Mouse (Mus musculus) heart, postnatal 36 days (tissue): ENCODE measurements around the gene Agtrap. TPM values are rescaled to one million over a fixed set of nuclear protein-coding genes. Genes with fewer than 3 reads are reported as not detected.
"Not testable (repeated sequence)": the region's sequence is repeated elsewhere in the genome, so short reads cannot be mapped to it uniquely, and the experiment has no call there.

Source experiments
- DNase-seq, 2 experiments: peaks; one replicate each; pipeline ENCODE4 v3.0.0; 2021 to 2022
- intact Hi-C: fragments of 180-260 bp; cut with DNase I; formaldehyde crosslinking; loops from one replicate; pipeline ENCODE4 v1.15.1; 2025
- total RNA-seq, 2 experiments: library from RNA; stranded (reverse); gene quantifications; 2 replicates each; pipeline ENCODE4 v1.2.3; 2021

The Agtrap gene
- total RNA-seq, result 10 to 100 TPM; 45.1 to 49.3 TPM

GRCm38 (mm10) chr4:148087907-148088527 is at the start of gene Agtrap:
TSS of gene Agtrap (minus strand) at chr4:148088031.
- peak; percentile 97 for DNase-seq
- intact Hi-C loops, result no loop called here

GRCm38 (mm10) chr4:148137503-148137902 is 49.7 kb upstream of the Agtrap start:
- intact Hi-C loops, result no loop called here
- DNase-seq, result no peak

- intact Hi-C loops, result no loop called here
- no peak for DNase-seq
Measured at GRCm38 (mm10) chr4:148134988-148135387, 47.2 kb upstream of the Agtrap start.

GRCm38 (mm10) chr4:148131497-148132081 is 43.8 kb upstream of the Agtrap start:
- DNase-seq, result no peak
- intact Hi-C loops, result no loop called here

- intact Hi-C loops, result no loop called here
- DNase-seq, result no peak
Measured at GRCm38 (mm10) chr4:148130561-148131413, 43.0 kb upstream of the Agtrap start, which contains the start of gene Draxin. TSS of gene Draxin (minus strand) at chr4:148130698.

- intact Hi-C loops, result no loop called here
- DNase-seq, result no peak
Measured at GRCm38 (mm10) chr4:148130133-148130532, 42.3 kb upstream of the Agtrap start, which contains the start of gene Mad2l2. TSS of gene Mad2l2 (plus strand) at chr4:148130384.

GRCm38 (mm10) chr4:148128672-148129071 is 40.8 kb upstream of the Agtrap start:
- DNase-seq, result no peak
- intact Hi-C loops, result no loop called here

GRCm38 (mm10) chr4:148128241-148128640 is 40.4 kb upstream of the Agtrap start:
- DNase-seq, result no peak
- intact Hi-C loops, result no loop called here

- intact Hi-C loops, result no loop called here
- DNase-seq, result no peak
Measured at GRCm38 (mm10) chr4:148122694-148123066, 34.8 kb upstream of the Agtrap start.

GRCm38 (mm10) chr4:148121982-148122693 is 34.3 kb upstream of the Agtrap start:
- intact Hi-C loops, result no loop called here
- no peak for DNase-seq

- no peak for DNase-seq
- intact Hi-C loops, result no loop called here
Measured at GRCm38 (mm10) chr4:148121362-148121761, 33.5 kb upstream of the Agtrap start.

GRCm38 (mm10) chr4:148120555-148120954 is 32.7 kb upstream of the Agtrap start:
- intact Hi-C loops, result no loop called here

GRCm38 (mm10) chr4:148119578-148119977 is 31.7 kb upstream of the Agtrap start:
- intact Hi-C loops, result loop anchor here (10.0 kb wide), 1 partner anchor 305 kb away; no protein-coding TSS in a partner anchor

More at GRCm38 (mm10) chr4:148120555-148120954, 32.7 kb upstream of the Agtrap start:
- no peak for DNase-seq

GRCm38 (mm10) chr4:148117392-148117791 is 29.6 kb upstream of the Agtrap start:
- intact Hi-C loops, result loop anchor here (10.0 kb wide), 1 partner anchor 307 kb away; no protein-coding TSS in a partner anchor
- DNase-seq, result no peak

More at GRCm38 (mm10) chr4:148119578-148119977, 31.7 kb upstream of the Agtrap start:
- not testable (repeated sequence) for DNase-seq

- intact Hi-C loops, result loop anchor here (10.0 kb wide), 1 partner anchor 308 kb away; no protein-coding TSS in a partner anchor
- no peak for DNase-seq
Measured at GRCm38 (mm10) chr4:148116657-148117056, 28.8 kb upstream of the Agtrap start.

GRCm38 (mm10) chr4:148115467-148115866 is 27.6 kb upstream of the Agtrap start:
- DNase-seq, result peak; percentile 21 to 35
- intact Hi-C loops, result loop anchor here (1.0 to 10.0 kb wide), 3 partner anchors 41 to 309 kb away; no protein-coding TSS in a partner anchor

GRCm38 (mm10) chr4:148114758-148115391 is 27.0 kb upstream of the Agtrap start:
- intact Hi-C loops, result loop anchor here (1.0 to 10.0 kb wide), 5 partner anchors 24 to 310 kb away; no protein-coding TSS in a partner anchor
- peak; percentile 85 to 89 for DNase-seq

- intact Hi-C loops, result loop anchor here (10.0 kb wide), 1 partner anchor 312 kb away; no protein-coding TSS in a partner anchor
- DNase-seq, result no peak
Measured at GRCm38 (mm10) chr4:148112519-148112918, 24.7 kb upstream of the Agtrap start.

GRCm38 (mm10) chr4:148109215-148109614 is 21.4 kb upstream of the Agtrap start:
- no peak for DNase-seq
- intact Hi-C loops, result no loop called here
